Comparison of ENCODE assay signal across 24 mouse cellular contexts in the genomic region with DNA sequence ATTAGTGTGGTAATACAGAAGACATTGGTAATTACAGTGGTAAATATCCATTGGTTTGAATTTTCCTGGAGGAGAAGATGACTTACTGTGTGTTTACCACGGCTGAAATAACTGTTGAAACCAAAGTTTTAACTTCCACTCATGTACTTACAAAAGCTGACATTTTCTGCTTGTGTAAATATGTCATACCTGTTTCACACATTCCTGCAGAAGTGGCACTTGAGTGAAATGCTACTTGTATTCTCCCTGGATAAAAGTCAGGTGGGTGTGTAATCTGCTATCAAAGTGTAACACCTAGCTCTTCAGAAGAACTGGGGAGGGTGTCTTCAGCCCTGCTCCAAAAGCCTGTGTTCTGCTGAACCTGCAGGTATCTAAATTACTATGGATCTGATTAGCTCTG.
DNase-seq lines count a peak whose midpoint lies in the region; ATAC-seq and TF ChIP-seq lines count a peak whose summit lies in the region.
"Had no signal": no experiment of that assay in that cellular context is flagged by ENCODE, and none has a peak within 500 bp of the region (broad histone marks: within the 10 kb centered on the region; RNA-seq: fewer than 3 reads in every experiment).

No protein-coding gene starts in this region.

- TF ChIP-seq EP300 in lung, postnatal 0 days (IDR thresholded peaks at IDR 0.05) = peak; percentile 80; the same call in 1 of the 2 replicates

- no peaks in the 10 kb centered on the region for H3K9me3 ChIP-seq in lung, embryonic 14.5 days (ENCODE audit: low read depth, low read length)
- no peaks in the 10 kb centered on the region for H3K9me3 ChIP-seq in lung, postnatal 0 days (ENCODE audit: low read length)
- H3K9me3 ChIP-seq: embryonic facial prominence, embryonic 13.5 days; embryonic facial prominence, embryonic 15.5 days; forebrain, embryonic 12.5 days had no signal

- ATAC-seq in lung, embryonic 14.5 days (ENCODE audit: insufficient read depth) = peak; percentile 68
- peak; percentile 80 for ATAC-seq in lung, postnatal 0 days
- ATAC-seq: forebrain, embryonic 14.5 days; forebrain, embryonic 16.5 days had no signal

- H3K27me3 ChIP-seq in lung, embryonic 14.5 days (ENCODE audit: insufficient read depth, low read length) = no peaks in the 10 kb centered on the region
- no peaks in the 10 kb centered on the region for H3K27me3 ChIP-seq in lung, postnatal 0 days (replicated peaks; ENCODE audit: insufficient read depth, low read length)
- H3K27me3 ChIP-seq: embryonic facial prominence, embryonic 13.5 days; embryonic facial prominence, embryonic 15.5 days; forebrain, embryonic 12.5 days had no signal

- no peak for TF ChIP-seq POLR2A in lung, adult 2 months (IDR thresholded peaks at IDR 0.05; ENCODE audit: borderline replicate concordance, extremely low read depth, low read depth, low read length)

- H3K27ac ChIP-seq in lung, embryonic 14.5 days (ENCODE audit: low read depth) = no peak overlapping the region
- no peak overlapping the region for H3K27ac ChIP-seq in lung, postnatal 0 days (ENCODE audit: low read length)
- H3K27ac ChIP-seq: embryonic facial prominence, embryonic 13.5 days; embryonic facial prominence, embryonic 15.5 days; forebrain, embryonic 10.5 days; forebrain, embryonic 12.5 days had no signal

- no peak overlapping the region for H3K9ac ChIP-seq in lung, embryonic 14.5 days
- no peak overlapping the region for H3K9ac ChIP-seq in lung, postnatal 0 days (replicated peaks; ENCODE audit: low read depth)
- H3K9ac ChIP-seq: embryonic facial prominence, embryonic 13.5 days; embryonic facial prominence, embryonic 15.5 days; forebrain, embryonic 12.5 days had no signal

- DNase-seq in lung, embryonic 14.5 days = peak; percentile 45
- DNase-seq in lung, adult 2 months = no peak
- peak; percentile 73 for DNase-seq in lung, postnatal 0 days (ENCODE audit: low spot score)
- DNase-seq in lung, postnatal 14 days = peak; percentile 1
- DNase-seq in lung, postnatal 36 days = peak; percentile 50
- DNase-seq in layer of hippocampus, adult 18-20 months (ENCODE audit: low spot score in 2 of 2) = no peak
- DNase-seq in left cerebral cortex, adult 11 months (ENCODE audit: low spot score) = no peak
- no peak for DNase-seq in urinary bladder, postnatal 25 days (ENCODE audit: low spot score)
- DNase-seq: adrenal gland, adult 8-10 months; adrenal gland, postnatal 14 days; adrenal gland, postnatal 36 days; B cell, adult 2 months; cerebellum, adult 11-12 months; cerebellum, adult 2 months; cerebellum, adult 9-10 months; cerebellum, postnatal 10 days; cerebellum, postnatal 25 days had no signal

- no peaks in the 10 kb centered on the region for H3K4me1 ChIP-seq in lung, embryonic 14.5 days (ENCODE audit: insufficient read depth)
- no peaks in the 10 kb centered on the region for H3K4me1 ChIP-seq in lung, adult 2 months (ENCODE audit: control insufficient read depth, insufficient read depth, low read length)
- H3K4me1 ChIP-seq in lung, postnatal 0 days (ENCODE audit: insufficient read depth, low read depth, low read length) = no peaks in the 10 kb centered on the region
- H3K4me1 ChIP-seq: embryonic facial prominence, embryonic 13.5 days; embryonic facial prominence, embryonic 15.5 days; forebrain, embryonic 10.5 days; forebrain, embryonic 12.5 days had no signal

- H3K4me2 ChIP-seq in lung, embryonic 14.5 days = no peak overlapping the region
- no peak overlapping the region for H3K4me2 ChIP-seq in lung, postnatal 0 days (replicated peaks; ENCODE audit: low read depth, low read length)
- H3K4me2 ChIP-seq: embryonic facial prominence, embryonic 13.5 days; embryonic facial prominence, embryonic 15.5 days; forebrain, embryonic 12.5 days had no signal

- no peaks in the 10 kb centered on the region for H3K36me3 ChIP-seq in lung, embryonic 14.5 days (ENCODE audit: insufficient read depth)
- H3K36me3 ChIP-seq in lung, postnatal 0 days (ENCODE audit: insufficient read depth, low read length) = no peaks in the 10 kb centered on the region
- H3K36me3 ChIP-seq: embryonic facial prominence, embryonic 13.5 days; embryonic facial prominence, embryonic 15.5 days; forebrain, embryonic 10.5 days; forebrain, embryonic 12.5 days had no signal

- WGBS in lung, embryonic 14.5 days = 31% methylated on average over 1 of the region's 1 CpGs
- 19% methylated on average over 1 of the region's 1 CpGs for WGBS in lung, adult 2 months
- 19% methylated on average over 1 of the region's 1 CpGs for WGBS in lung, postnatal 0 days

- H3K4me3 ChIP-seq in lung, embryonic 14.5 days (ENCODE audit: low read depth, low read length) = no peak overlapping the region
- no peak overlapping the region for H3K4me3 ChIP-seq in lung, adult 2 months (replicated peaks; ENCODE audit: extremely low read depth, low read depth, low read length)
- no peak overlapping the region for H3K4me3 ChIP-seq in lung, postnatal 0 days (ENCODE audit: low read depth, low read length)
- H3K4me3 ChIP-seq: embryonic facial prominence, embryonic 13.5 days; embryonic facial prominence, embryonic 15.5 days; erythroblast, embryonic 14.5 days; forebrain, embryonic 10.5 days; forebrain, embryonic 12.5 days had no signal

- no peak for TF ChIP-seq CTCF in lung, embryonic 14.5 days (IDR thresholded peaks at IDR 0.05; ENCODE audit: low read depth)
- no peak for TF ChIP-seq CTCF in lung, adult 2 months (IDR thresholded peaks at IDR 0.05; ENCODE audit: insufficient read depth, low read length)
- TF ChIP-seq CTCF in lung, postnatal 0 days (IDR thresholded peaks at IDR 0.05) = no peak

Comparison
In these comparisons a context has a peak if more than half of its experiments do, and no peak if none do; other contexts are left out.
1. DNase-seq: peak in lung, embryonic 14.5 days (single experiment), lung, postnatal 0 days (single experiment), lung, postnatal 14 days (single experiment) and lung, postnatal 36 days (single experiment); none in lung, adult 2 months (single experiment), layer of hippocampus, adult 18-20 months (0 of 2), left cerebral cortex, adult 11 months (single experiment) and urinary bladder, postnatal 25 days (single experiment).